1 mouse cellular context compared by ENCODE assay signal in the genomic region with DNA sequence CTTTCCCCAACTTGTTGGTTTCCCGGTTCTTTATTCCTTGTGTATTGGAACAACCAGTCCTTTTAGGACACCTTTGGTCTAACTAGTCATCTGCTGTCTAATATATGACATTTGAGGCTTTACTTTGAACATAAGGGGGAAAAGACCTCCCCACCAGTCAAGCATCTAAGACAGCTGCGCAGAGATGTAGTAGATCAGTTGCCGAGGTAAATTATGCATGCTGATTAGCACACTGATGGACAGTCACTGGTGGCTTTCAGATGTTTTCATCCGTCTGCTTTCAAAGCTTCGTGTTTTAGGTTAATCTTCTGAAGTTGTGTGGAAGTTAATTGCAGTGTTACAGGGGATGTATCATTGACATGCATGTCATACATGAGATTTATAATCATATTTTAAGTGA.
TF ChIP-seq lines count a peak whose summit lies in the region.

No protein-coding gene starts in this region.

TF ChIP-seq in myocyte, 11 proteins besides CTCF, POLR2A, EP300 and RAD21 (continued from another document):
- peak in 2 of 3 experiments; percentile 10 to 31 for TF ChIP-seq MYOD1 (IDR thresholded peaks at IDR 0.05; ENCODE audit: control insufficient read depth in 1 of 3, insufficient read length in 2 of 3, low read depth in 2 of 3)
